Mouse (Mus musculus) kidney, postnatal 36 days (tissue): ENCODE results near the gene Hoxd9.
A peak's percentile ranks its signal among the peaks of the same experiment; 100 is the strongest.

Experiments used
- DNase-seq, 2 experiments: peaks; one replicate each; pipeline ENCODE4 v3.0.0; 2021 to 2022; ENCODE audit warnings: mixed read lengths in 2 of 2

Gene Hoxd9

GRCm38 (mm10) chr2:74734451-74734850 lies 36.9 kb downstream of the Hoxd9 start:
- no peak for DNase-seq

GRCm38 (mm10) chr2:74734996-74735811 lies 37.7 kb downstream of the Hoxd9 start:
- no peak for DNase-seq

GRCm38 (mm10) chr2:74735851-74736687 lies 38.5 kb downstream of the Hoxd9 start:
- peak in 1 of 2 experiments; percentile 40 for DNase-seq

GRCm38 (mm10) chr2:74736688-74737577 lies 39.4 kb downstream of the Hoxd9 start:
- no peak for DNase-seq

GRCm38 (mm10) chr2:74737578-74738070 lies 40.1 kb downstream of the Hoxd9 start:
- DNase-seq, result peak in 1 of 2 experiments; percentile 39

GRCm38 (mm10) chr2:74738623-74739475 lies 41.3 kb downstream of the Hoxd9 start:
- DNase-seq, result peak; percentile 38 to 39

GRCm38 (mm10) chr2:74739476-74739800 lies 41.9 kb downstream of the Hoxd9 start:
- DNase-seq, result no peak

- DNase-seq, result no peak
Observed at GRCm38 (mm10) chr2:74739869-74740268, 42.3 kb downstream of the Hoxd9 start.

GRCm38 (mm10) chr2:74740311-74741091 lies 43.0 kb downstream of the Hoxd9 start:
- peak in 1 of 2 experiments; percentile 36 for DNase-seq

- DNase-seq, result no peak
Observed at GRCm38 (mm10) chr2:74741252-74741978, 43.9 kb downstream of the Hoxd9 start.

- DNase-seq, result no peak
Observed at GRCm38 (mm10) chr2:74741979-74742277, 44.4 kb downstream of the Hoxd9 start.

GRCm38 (mm10) chr2:74745540-74746297 lies 48.2 kb downstream of the Hoxd9 start:
- no peak for DNase-seq

GRCm38 (mm10) chr2:74746298-74746921 lies 48.9 kb downstream of the Hoxd9 start:
- no peak for DNase-seq

- no peak for DNase-seq
Observed at GRCm38 (mm10) chr2:74747006-74747405, 49.5 kb downstream of the Hoxd9 start.

GRCm38 (mm10) chr2:74747661-74748141 lies 50.2 kb downstream of the Hoxd9 start:
- DNase-seq, result no peak

GRCm38 (mm10) chr2:74748436-74748995 lies 51.0 kb downstream of the Hoxd9 start:
- DNase-seq, result no peak

- DNase-seq, result peak; percentile 58 to 72
Observed at GRCm38 (mm10) chr2:74749337-74750121, 52.0 kb downstream of the Hoxd9 start.
